In genomic region chr7:119860116-119860515, GRCm38 (mm10) we compare ENCODE assay signal across 18 mouse cellular contexts. TPM values are rescaled to one million over a fixed set of nuclear protein-coding genes. Genes with fewer than 3 reads are reported as not detected.
A peak's percentile ranks its signal among the peaks of the same experiment; 100 is the strongest.
DNase-seq lines count a peak whose midpoint lies in the region; ATAC-seq and TF ChIP-seq lines count a peak whose summit lies in the region.
"Had no signal": no experiment of that assay in that cellular context is flagged by ENCODE, and none has a peak within 500 bp of the region (broad histone marks: within the 10 kb centered on the region; RNA-seq: fewer than 3 reads in every experiment).

No protein-coding gene starts in this region.

- H3K27me3 ChIP-seq in ES-Bruce4 (ENCODE audit: control insufficient read depth, insufficient read depth, low read length, poor library complexity, severe bottlenecking): no peaks in the 10 kb centered on the region
- no peaks in the 10 kb centered on the region for H3K27me3 ChIP-seq in embryonic facial prominence, embryonic 12.5 days
- no peaks in the 10 kb centered on the region for H3K27me3 ChIP-seq in small intestine, adult 2 months (ENCODE audit: control insufficient read depth, insufficient read depth, low read length)
- H3K27me3 ChIP-seq in forebrain, postnatal 0 days (ENCODE audit: insufficient read depth, low read length): no peaks in the 10 kb centered on the region
- H3K27me3 ChIP-seq: hindbrain, embryonic 12.5 days had no signal

- H3K4me2 ChIP-seq in embryonic facial prominence, embryonic 12.5 days (replicated peaks): no peak overlapping the region
- H3K4me2 ChIP-seq in forebrain, postnatal 0 days (ENCODE audit: low read depth): no peak overlapping the region
- H3K4me2 ChIP-seq: hindbrain, embryonic 12.5 days; liver, embryonic 11.5 days had no signal

- H3K36me3 ChIP-seq in ES-Bruce4 (ENCODE audit: control insufficient read depth, insufficient read depth, low read length, poor library complexity, severe bottlenecking): peaks cover 10% of the 10 kb centered on the region; the same call in 1 of the 2 replicates
- H3K36me3 ChIP-seq in embryonic facial prominence, embryonic 12.5 days: peaks cover 23% of the 10 kb centered on the region
- peaks cover 19% of the 10 kb centered on the region for H3K36me3 ChIP-seq in small intestine, adult 2 months (ENCODE audit: control insufficient read depth, insufficient read depth, low read length)
- peaks cover 6% of the 10 kb centered on the region; the same call in 1 of the 2 replicates for H3K36me3 ChIP-seq in forebrain, postnatal 0 days (ENCODE audit: insufficient read depth)

- no peak for ATAC-seq in embryonic facial prominence, embryonic 12.5 days (ENCODE audit: insufficient number of reproducible peaks, insufficient read depth, low FRiP score, low TSS enrichment)
- ATAC-seq in forebrain, postnatal 0 days: no peak

- peak overlapping the region; percentile 95 for H3K27ac ChIP-seq in ES-Bruce4 (ENCODE audit: insufficient read depth, low read length)
- H3K27ac ChIP-seq in embryonic facial prominence, embryonic 12.5 days: 0 out of 2 replicates have a peak overlapping the region, but pooled peaks have one; percentile 31
- H3K27ac ChIP-seq in small intestine, adult 2 months (ENCODE audit: insufficient read depth, low read depth, low read length): peak overlapping the region; percentile 37; the same call in 1 of the 2 replicates
- no peak overlapping the region for H3K27ac ChIP-seq in forebrain, postnatal 0 days (ENCODE audit: low read depth, low read length)
- H3K27ac ChIP-seq: hindbrain, embryonic 12.5 days; kidney, postnatal 0 days had no signal

- DNase-seq in embryo, embryonic 10.5 days (ENCODE audit: low spot score): peak; percentile 4
- DNase-seq in embryo, embryonic 9.5 days (ENCODE audit: extremely low spot score): no peak
- no peak for DNase-seq in forebrain, postnatal 0 days
- no peak for DNase-seq in T-cell, adult 2 months (ENCODE audit: low spot score)
- no peak for DNase-seq in frontal cortex, postnatal 25 days (ENCODE audit: low spot score in 2 of 2)
- DNase-seq: adrenal gland, adult 2 months; cerebellum, adult 2 months; gastrocnemius, postnatal 36 days; midbrain, embryonic 14.5 days; right cerebral cortex, postnatal 14 days had no signal

- H3K9ac ChIP-seq in ES-Bruce4 (ENCODE audit: low read depth, poor library complexity, severe bottlenecking): peak overlapping the region; percentile 58; the same call in 1 of the 2 replicates
- H3K9ac ChIP-seq in embryonic facial prominence, embryonic 12.5 days: no peak overlapping the region
- H3K9ac ChIP-seq in forebrain, postnatal 0 days: no peak overlapping the region
- H3K9ac ChIP-seq: hindbrain, embryonic 12.5 days had no signal

- no peak for TF ChIP-seq CTCF in ES-Bruce4 (IDR thresholded peaks at IDR 0.05; ENCODE audit: low read depth, low read length)
- TF ChIP-seq CTCF in small intestine, adult 2 months (IDR thresholded peaks at IDR 0.05; ENCODE audit: extremely low read depth, insufficient read length, insufficient replicate concordance, low read depth, low read length): no peak
- no peak for TF ChIP-seq CTCF in forebrain, postnatal 0 days (IDR thresholded peaks at IDR 0.05; ENCODE audit: low read depth)

- H3K9me3 ChIP-seq in ES-Bruce4 (replicated peaks; ENCODE audit: control insufficient read depth, insufficient read depth, low read length, poor library complexity, severe bottlenecking): no peaks in the 10 kb centered on the region
- H3K9me3 ChIP-seq in embryonic facial prominence, embryonic 12.5 days: no peaks in the 10 kb centered on the region
- no peaks in the 10 kb centered on the region for H3K9me3 ChIP-seq in forebrain, postnatal 0 days (ENCODE audit: low read length)
- H3K9me3 ChIP-seq: G1E; hindbrain, embryonic 12.5 days had no signal

- TF ChIP-seq POLR2A in ES-Bruce4 (IDR thresholded peaks at IDR 0.05; ENCODE audit: insufficient read depth, low read length): no peak
- TF ChIP-seq POLR2A in small intestine, adult 2 months (IDR thresholded peaks at IDR 0.05; ENCODE audit: low read depth, low read length): no peak

- no peak for TF ChIP-seq EP300 in ES-Bruce4 (IDR thresholded peaks at IDR 0.05; ENCODE audit: insufficient read depth, low read depth, low read length)

- WGBS in embryonic facial prominence, embryonic 12.5 days: 67% methylated on average over 3 of the region's 3 CpGs
- WGBS in small intestine, adult 2 months: 59% methylated on average over 3 of the region's 3 CpGs
- WGBS in forebrain, postnatal 0 days: 83% methylated on average over 3 of the region's 3 CpGs

- H3K4me1 ChIP-seq in ES-Bruce4 (ENCODE audit: control insufficient read depth, insufficient read depth, low read length): peaks cover 2% of the 10 kb centered on the region
- peaks cover 22% of the 10 kb centered on the region for H3K4me1 ChIP-seq in embryonic facial prominence, embryonic 12.5 days
- H3K4me1 ChIP-seq in small intestine, adult 2 months (ENCODE audit: control insufficient read depth, insufficient read depth, insufficient read length, low read length): peaks cover 32% of the 10 kb centered on the region; the same call in 1 of the 2 replicates
- H3K4me1 ChIP-seq in forebrain, postnatal 0 days (ENCODE audit: insufficient read depth): 0 out of 2 replicates have a peak, but pooled peaks cover 7% of the 10 kb centered on the region

- H3K4me3 ChIP-seq in ES-Bruce4 (ENCODE audit: low read depth, low read length): 0 out of 2 replicates have a peak overlapping the region, but pooled peaks have one; percentile 18
- no peak overlapping the region for H3K4me3 ChIP-seq in embryonic facial prominence, embryonic 12.5 days
- no peak overlapping the region for H3K4me3 ChIP-seq in small intestine, adult 2 months (ENCODE audit: low read depth, low read length)
- H3K4me3 ChIP-seq in forebrain, postnatal 0 days (ENCODE audit: low read depth, low read length): no peak overlapping the region
- H3K4me3 ChIP-seq: hindbrain, embryonic 12.5 days; myocyte had no signal

RNA-seq across cellular contexts. Expression of gene Lyrm1, which starts 35.5 kb away (rescaled TPM):
- polyA plus RNA-seq in ES-Bruce4 (2011; ENCODE audit: insufficient read depth, insufficient read length, low read depth, missing spikeins): 7.2 and 8.7 TPM in 2 replicates
- polyA plus RNA-seq in embryonic facial prominence, embryonic 12.5 days (2016; fragmentation: Nextera tagmentation; extraction: Ambion mirVana): 11.0 and 11.5 TPM in 2 replicates
- polyA plus RNA-seq in small intestine, adult 2 months (2012; rRNA removed): 0.14 and 0.65 TPM in 2 replicates
- total RNA-seq in forebrain, postnatal 0 days (2014; rRNA removed): 22.3 and 23.0 TPM in 2 replicates
- polyA plus RNA-seq in forebrain, postnatal 0 days (2015; fragmentation: Nextera tagmentation; extraction: Ambion mirVana): 24.4 and 25.6 TPM in 2 replicates

RNA-seq across cellular contexts. Expression of gene Dcun1d3, which starts 36.0 kb away (rescaled TPM):
- polyA plus RNA-seq in ES-Bruce4 (2011; ENCODE audit: insufficient read depth, insufficient read length, low read depth, missing spikeins): 31.2 and 37.9 TPM in 2 replicates
- 12.5 and 13.4 TPM in 2 replicates for polyA plus RNA-seq in embryonic facial prominence, embryonic 12.5 days (2016; fragmentation: Nextera tagmentation; extraction: Ambion mirVana)
- 2.8 and 3.0 TPM in 2 replicates for polyA plus RNA-seq in small intestine, adult 2 months (2012; rRNA removed)
- total RNA-seq in forebrain, postnatal 0 days (2014; rRNA removed): 10.8 and 14.6 TPM in 2 replicates
- polyA plus RNA-seq in forebrain, postnatal 0 days (2015; fragmentation: Nextera tagmentation; extraction: Ambion mirVana): 6.8 and 9.0 TPM in 2 replicates
